Mouse (Mus musculus) hindbrain, embryonic 15.5 days (tissue): ENCODE data around the gene Soga1. TPM values are rescaled to one million over a fixed set of nuclear protein-coding genes. Genes with fewer than 3 reads are reported as not detected.
A peak's percentile ranks its signal among the peaks of the same experiment; 100 is the strongest.

Source experiments
- ATAC-seq: fragments of 200-750 bp; cut with Nextera tagmentation; 2 replicates; pipeline ENCODE4 v1.8.0; 2017; ENCODE audit warnings: low read depth, moderate number of reproducible peaks, moderate TSS enrichment; ENCODE audit not compliant: low FRiP score
- H3K27ac ChIP-seq: fragments of 300-500 bp; sonication (generic); replicated peaks from 2 replicates; pipeline ENCODE4 v1.5.1; 2015; ENCODE audit warnings: mild to moderate bottlenecking, inconsistent platforms
- H3K27me3 ChIP-seq: fragments of 300-500 bp; sonication (generic); 2 replicates; pipeline ENCODE4 v1.6.1; 2015; ENCODE audit warnings: control low read depth, inconsistent platforms
- H3K36me3 ChIP-seq: fragments of 300-500 bp; sonication (generic); 2 replicates; pipeline ENCODE4 v1.6.1; 2015; ENCODE audit warnings: control low read depth, inconsistent platforms
- H3K4me1 ChIP-seq: fragments of 300-500 bp; sonication (generic); replicated peaks from 2 replicates; pipeline ENCODE4 v1.6.1; 2015; ENCODE audit warnings: control low read depth, inconsistent platforms
- H3K4me2 ChIP-seq: fragments of 300-500 bp; sonication (generic); 2 replicates; pipeline ENCODE4 v1.6.1; 2015; ENCODE audit warnings: moderate library complexity, mild to moderate bottlenecking, inconsistent platforms
- H3K4me3 ChIP-seq: fragments of 300-500 bp; sonication (generic); 2 replicates; pipeline ENCODE4 v1.5.1; 2015; ENCODE audit warnings: mild to moderate bottlenecking, inconsistent platforms
- H3K9ac ChIP-seq: fragments of 300-500 bp; sonication (generic); 2 replicates; pipeline ENCODE4 v1.6.1; 2015; ENCODE audit warnings: inconsistent platforms
- H3K9me3 ChIP-seq: fragments of 300-500 bp; sonication (generic); 2 replicates; pipeline ENCODE4 v1.6.1; 2016; ENCODE audit warnings: control low read depth, inconsistent platforms
- WGBS: fragments of 180-500 bp; shearing (Covaris S2); methylation state at CpG from one replicate; pipeline ENCODE4 v1.1.7; 2015; 5-methylcytosine and 5-hydroxymethylcytosine counted together
- polyA plus RNA-seq: library from polyadenylated mRNA; unstranded; fragments of >200 nt; fragmentation: Nextera tagmentation; extraction: Ambion mirVana; gene quantifications from 2 replicates; pipeline ENCODE4 v1.2.1, GENCODE M21; 2015

Gene Soga1
- polyA plus RNA-seq, 1 experiment from 2014 or later = 5.2 TPM

GRCm38 (mm10) chr2:157069755-157070315 lies 9.2 kb downstream of the Soga1 start:
- H3K27me3 ChIP-seq = no peaks in the 10 kb centered on the region
- 0 out of 2 replicates have a peak, but pooled peaks cover 4% of the 10 kb centered on the region for H3K36me3 ChIP-seq
- ATAC-seq = no peak
- H3K4me1 ChIP-seq = peaks cover 95% of the 10 kb centered on the region
- H3K9ac ChIP-seq = 0 out of 2 replicates have a peak overlapping the region, but pooled peaks have one; percentile 14
- 40% methylated on average over 3 of the region's 3 CpGs for WGBS
- H3K27ac ChIP-seq = peak overlapping the region; percentile 71
- no peaks in the 10 kb centered on the region for H3K9me3 ChIP-seq
- no peak overlapping the region for H3K4me3 ChIP-seq
- H3K4me2 ChIP-seq = peak overlapping the region; percentile 30; the same call in 1 of the 2 replicates

DNA sequence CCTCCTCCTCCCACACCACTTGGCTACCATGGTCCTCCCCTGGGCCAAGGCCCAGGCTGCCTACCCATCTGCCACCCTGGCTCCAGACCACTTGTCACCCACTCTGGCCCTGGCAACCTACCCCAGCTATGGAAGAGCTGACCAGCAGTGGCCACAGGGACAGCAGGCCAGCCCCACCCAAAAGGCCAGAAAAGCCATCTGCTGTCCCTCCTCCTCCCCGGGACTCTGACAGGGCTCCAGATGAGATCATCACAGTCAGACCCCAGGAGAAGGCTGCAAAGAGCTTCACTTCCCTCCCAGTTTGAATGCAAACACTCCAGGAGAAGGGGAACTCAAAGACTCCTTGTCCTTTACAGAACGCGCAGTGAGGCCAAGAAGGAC lies 9.7 kb downstream of the Soga1 start:
- Histone ChIP-seq H3K36me3 (0 out of 2 replicates have a peak, but pooled peaks cover 4% of the 10 kb centered on the region), H3K4me2 (peak overlapping the region; percentile 30), H3K27me3 (no peaks in the 10 kb centered on the region), H3K27ac (peak overlapping the region; percentile 71), H3K4me1 (peaks cover 95% of the 10 kb centered on the region), H3K4me3 (no peak overlapping the region), H3K9ac (0 out of 2 replicates have a peak overlapping the region, but pooled peaks have one; percentile 3), H3K9me3 (no peaks in the 10 kb centered on the region)
- no peak for ATAC-seq
- WGBS = 33% methylated on average over 3 of the region's 3 CpGs

GRCm38 (mm10) chr2:157068701-157069354 lies 10.2 kb downstream of the Soga1 start:
- H3K4me2 ChIP-seq = peak overlapping the region; percentile 30
- no peak overlapping the region for H3K4me3 ChIP-seq
- H3K4me1 ChIP-seq = peaks cover 95% of the 10 kb centered on the region
- H3K9me3 ChIP-seq = no peaks in the 10 kb centered on the region
- WGBS = 54% methylated on average over 14 of the region's 14 CpGs
- peak overlapping the region; percentile 71 for H3K27ac ChIP-seq
- no peak for ATAC-seq
- H3K36me3 ChIP-seq = 0 out of 2 replicates have a peak, but pooled peaks cover 4% of the 10 kb centered on the region
- no peaks in the 10 kb centered on the region for H3K27me3 ChIP-seq
- H3K9ac ChIP-seq = no peak overlapping the region

DNA sequence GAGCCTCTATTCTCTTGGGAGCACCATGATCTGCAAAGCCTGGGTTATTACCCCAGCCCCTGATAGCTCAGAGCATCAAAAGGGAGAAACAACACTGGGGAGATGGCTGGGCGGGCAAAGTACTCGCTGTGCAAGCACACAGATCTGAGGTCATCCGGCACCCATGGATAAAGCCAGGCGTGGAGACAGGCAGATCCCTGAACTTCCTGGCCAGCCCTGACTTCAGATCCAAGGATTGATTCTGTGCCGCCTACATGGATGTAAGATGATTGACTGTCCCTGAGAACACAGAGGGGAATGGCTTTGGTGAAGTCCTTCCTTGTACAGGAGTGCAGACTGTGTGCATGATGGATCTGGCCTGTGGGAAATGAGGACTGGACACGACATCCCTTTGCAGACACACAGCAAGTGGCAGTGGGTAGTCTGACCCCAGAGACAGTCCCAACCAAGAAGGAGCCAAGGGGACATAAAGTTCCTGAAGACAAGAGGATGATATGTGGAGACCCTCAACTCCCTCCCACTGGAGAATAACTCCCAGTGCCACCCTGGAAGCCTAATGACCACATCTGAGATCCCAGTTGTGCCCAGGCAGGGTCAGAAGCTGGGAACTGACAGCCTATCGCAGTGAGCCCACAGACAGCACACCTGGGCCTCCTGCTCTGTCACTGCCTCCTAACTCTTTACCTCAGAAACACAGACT lies 12.2 kb downstream of the Soga1 start:
- no peak for ATAC-seq
- Histone ChIP-seq H3K4me2 (no peak overlapping the region), H3K36me3 (no peaks in the 10 kb centered on the region), H3K9me3 (no peaks in the 10 kb centered on the region), H3K4me3 (no peak overlapping the region), H3K4me1 (peaks cover 92% of the 10 kb centered on the region), H3K27me3 (no peaks in the 10 kb centered on the region), H3K9ac (no peak overlapping the region), H3K27ac (no peak overlapping the region)
- WGBS = 78% methylated on average over 7 of the region's 7 CpGs

GRCm38 (mm10) chr2:157065879-157066226 lies 13.2 kb downstream of the Soga1 start:
- no peak overlapping the region for H3K4me2 ChIP-seq
- peaks cover 82% of the 10 kb centered on the region for H3K4me1 ChIP-seq
- H3K27ac ChIP-seq = no peak overlapping the region
- H3K27me3 ChIP-seq = no peaks in the 10 kb centered on the region
- H3K9ac ChIP-seq = no peak overlapping the region
- H3K36me3 ChIP-seq = no peaks in the 10 kb centered on the region
- 71% methylated on average over 7 of the region's 7 CpGs for WGBS
- ATAC-seq = no peak
- H3K4me3 ChIP-seq = no peak overlapping the region
- no peaks in the 10 kb centered on the region for H3K9me3 ChIP-seq

DNA sequence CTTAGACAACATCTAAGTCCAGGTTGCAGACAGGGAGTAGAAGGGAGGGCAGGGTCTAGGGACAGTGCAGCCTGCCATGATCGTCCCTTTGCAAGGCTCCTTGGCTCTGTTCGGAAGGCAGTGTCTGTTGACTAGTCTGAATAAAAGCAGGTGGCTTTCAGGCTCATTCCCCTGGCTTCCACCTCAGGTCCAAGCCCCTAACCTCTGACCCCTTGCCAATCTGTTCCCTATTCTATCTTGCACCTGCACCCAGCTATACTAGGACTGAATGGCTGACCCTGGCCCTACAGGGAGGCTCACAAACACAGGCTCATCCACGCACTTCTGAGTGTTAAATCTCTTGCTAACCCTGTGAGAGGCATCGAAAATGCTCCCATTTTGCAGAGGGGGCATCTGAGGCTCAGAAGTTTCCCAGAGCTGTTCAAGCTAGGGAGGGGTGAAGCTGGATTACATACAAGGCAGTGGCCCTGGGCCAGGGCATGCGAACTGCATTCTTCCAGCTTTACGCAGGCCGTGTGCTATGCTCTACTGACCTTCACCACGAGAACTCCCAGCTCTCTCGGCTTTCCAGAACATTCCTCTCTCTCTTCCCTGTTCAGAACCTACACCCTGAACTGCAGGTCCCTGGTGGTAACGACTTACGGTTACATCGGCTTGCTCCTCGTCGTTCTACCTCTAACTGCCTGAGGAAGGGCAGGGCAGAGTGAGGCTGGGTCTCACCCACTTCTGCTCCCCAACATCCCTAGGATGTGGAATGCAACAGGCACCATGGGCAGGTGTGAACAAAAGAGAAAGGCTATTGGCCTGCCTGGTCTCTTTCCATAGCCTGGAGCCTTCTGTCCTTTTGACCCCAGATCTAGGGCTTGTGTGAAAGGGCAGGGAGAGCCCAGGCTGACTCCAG lies 13.8 kb downstream of the Soga1 start:
- 0 out of 2 replicates have a peak, but pooled peaks cover under 1% of the 10 kb centered on the region for H3K36me3 ChIP-seq
- no peak overlapping the region for H3K4me3 ChIP-seq
- no peak overlapping the region for H3K9ac ChIP-seq
- H3K4me1 ChIP-seq = peaks cover 76% of the 10 kb centered on the region
- ATAC-seq = no peak
- WGBS = 75% methylated on average over 14 of the region's 14 CpGs
- H3K27me3 ChIP-seq = no peaks in the 10 kb centered on the region
- H3K27ac ChIP-seq = no peak overlapping the region
- H3K4me2 ChIP-seq = no peak overlapping the region
- no peaks in the 10 kb centered on the region for H3K9me3 ChIP-seq

DNA sequence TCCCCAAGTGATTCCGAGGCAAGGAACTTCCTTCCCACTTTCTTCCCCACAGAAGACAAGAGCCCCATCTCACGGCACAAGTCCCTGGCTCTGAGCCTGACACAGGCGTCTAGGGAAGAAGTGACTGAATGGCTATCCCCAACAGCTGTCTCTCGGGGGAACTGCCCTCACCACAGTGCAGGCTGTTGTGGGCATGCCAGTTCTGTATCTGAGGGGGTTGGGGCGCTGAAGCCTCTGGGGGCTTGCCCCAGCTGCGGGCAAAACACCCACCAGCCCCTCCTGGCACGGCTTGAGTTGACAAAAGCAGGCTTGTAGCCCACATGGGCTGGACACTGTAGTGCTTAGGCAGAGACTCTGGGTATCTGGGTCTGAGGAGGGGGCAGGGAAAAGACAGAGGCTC lies 14.9 kb downstream of the Soga1 start:
- 38% methylated on average over 7 of the region's 7 CpGs for WGBS
- peaks cover 11% of the 10 kb centered on the region; the same call in 1 of the 2 replicates for H3K36me3 ChIP-seq
- H3K4me1 ChIP-seq = peaks cover 68% of the 10 kb centered on the region
- H3K27ac ChIP-seq = peak overlapping the region; percentile 1; the same call in 1 of the 2 replicates
- ATAC-seq = peak; percentile 57
- H3K9me3 ChIP-seq = no peaks in the 10 kb centered on the region
- no peak overlapping the region for H3K4me2 ChIP-seq
- H3K9ac ChIP-seq = no peak overlapping the region
- no peak overlapping the region for H3K4me3 ChIP-seq
- no peaks in the 10 kb centered on the region for H3K27me3 ChIP-seq

DNA sequence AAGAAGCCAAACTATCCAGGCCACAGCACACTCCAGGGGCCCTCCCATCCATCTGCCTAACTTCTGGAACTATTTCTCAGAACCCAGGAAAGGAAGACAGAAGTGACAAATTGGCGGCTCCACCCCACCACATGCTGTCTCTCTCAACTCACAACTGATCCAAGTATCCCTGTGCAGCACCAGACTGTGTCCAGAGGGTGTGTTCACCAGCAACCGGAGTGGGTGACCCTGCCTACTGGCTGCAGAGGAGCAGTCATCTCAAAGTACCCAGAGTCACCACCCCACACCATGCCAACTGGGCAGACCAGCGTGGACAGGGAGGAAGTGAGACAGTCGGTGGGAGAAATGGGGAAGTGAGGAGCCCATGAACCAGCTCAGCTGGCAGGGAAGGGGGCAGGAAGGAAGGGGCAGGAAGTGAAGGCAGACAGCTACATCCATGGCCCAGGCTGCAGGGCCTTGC lies 15.8 kb downstream of the Soga1 start:
- Histone ChIP-seq H3K9me3 (no peaks in the 10 kb centered on the region), H3K9ac (no peak overlapping the region), H3K4me3 (no peak overlapping the region), H3K27ac (peak overlapping the region; percentile 39), H3K4me1 (peaks cover 69% of the 10 kb centered on the region), H3K27me3 (no peaks in the 10 kb centered on the region), H3K4me2 (no peak overlapping the region), H3K36me3 (peaks cover 13% of the 10 kb centered on the region; the same call in 1 of the 2 replicates)
- 65% methylated on average over 4 of the region's 4 CpGs for WGBS
- no peak for ATAC-seq

DNA sequence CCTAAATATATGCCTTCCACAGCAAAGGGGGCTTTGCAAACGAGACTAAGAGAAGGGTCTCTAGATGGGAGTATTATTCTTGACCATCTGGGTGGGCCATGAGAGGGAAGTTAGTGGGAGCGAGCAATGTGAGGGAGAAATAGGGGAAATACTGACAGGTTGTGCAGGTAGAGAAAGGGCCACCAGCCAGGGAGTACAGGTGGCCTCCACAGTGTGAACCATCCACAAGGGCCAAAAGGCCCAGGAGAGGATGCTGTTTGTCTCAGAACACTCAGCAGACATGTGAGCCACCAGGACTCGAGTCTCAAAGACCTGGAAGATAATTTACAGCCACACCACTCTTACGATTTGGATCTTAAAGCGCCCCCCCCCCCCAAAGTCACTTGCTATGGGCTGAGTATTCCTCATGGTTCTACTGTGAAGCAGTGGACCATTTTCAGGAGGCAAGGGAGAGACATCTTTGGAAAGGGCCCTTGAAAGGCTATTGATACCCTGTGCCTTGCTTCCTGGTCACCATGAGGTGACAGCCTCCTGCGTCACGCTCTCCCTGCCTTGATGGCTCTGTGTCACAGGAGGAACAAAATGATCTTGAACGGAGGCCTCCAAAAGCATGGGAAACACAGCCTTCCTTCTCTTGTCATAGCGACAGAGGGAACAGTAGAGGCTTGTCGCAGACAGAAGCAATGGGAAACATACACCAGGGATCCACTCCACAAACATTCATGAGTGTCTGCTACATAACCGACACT lies 18.3 kb downstream of the Soga1 start:
- peaks cover 63% of the 10 kb centered on the region for H3K4me1 ChIP-seq
- H3K27ac ChIP-seq = no peak overlapping the region

DNA sequence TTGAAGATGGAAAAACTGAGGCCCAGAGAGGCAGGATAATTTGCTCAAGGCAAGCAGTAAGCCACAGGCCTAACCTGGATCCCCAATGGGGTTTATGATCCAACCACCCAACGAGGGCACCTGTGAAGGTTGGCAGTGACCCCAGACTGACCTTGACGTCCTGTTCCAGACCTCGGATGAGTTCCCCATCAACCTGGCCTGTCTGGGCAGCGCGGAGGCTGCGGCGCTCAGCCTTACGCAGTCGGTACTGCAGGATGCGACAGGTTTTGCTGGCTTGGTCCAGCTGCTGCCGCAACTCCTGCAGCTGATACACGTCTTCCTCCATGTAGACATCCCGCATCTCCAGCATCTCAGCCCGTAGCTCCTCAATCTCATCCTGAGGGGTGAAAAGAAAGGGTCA lies 19.0 kb downstream of the Soga1 start:
- H3K4me1 ChIP-seq = peaks cover 63% of the 10 kb centered on the region
- no peak overlapping the region for H3K27ac ChIP-seq
- no peaks in the 10 kb centered on the region for H3K27me3 ChIP-seq
- no peak overlapping the region for H3K4me2 ChIP-seq
- H3K9me3 ChIP-seq = no peaks in the 10 kb centered on the region
- no peak overlapping the region for H3K9ac ChIP-seq
- ATAC-seq = no peak
- H3K4me3 ChIP-seq = no peak overlapping the region
- 91% methylated on average over 14 of the region's 14 CpGs for WGBS
- H3K36me3 ChIP-seq = peaks cover 21% of the 10 kb centered on the region; the same call in 1 of the 2 replicates

More for the DNA sequence above, 18.3 kb downstream of the Soga1 start:
- Histone ChIP-seq H3K4me3 (no peak overlapping the region), H3K4me2 (no peak overlapping the region), H3K36me3 (peaks cover 18% of the 10 kb centered on the region; the same call in 1 of the 2 replicates), H3K27me3 (no peaks in the 10 kb centered on the region), H3K9me3 (no peaks in the 10 kb centered on the region), H3K9ac (no peak overlapping the region)
- WGBS = 86% methylated on average over 11 of the region's 11 CpGs
- no peak for ATAC-seq

DNA sequence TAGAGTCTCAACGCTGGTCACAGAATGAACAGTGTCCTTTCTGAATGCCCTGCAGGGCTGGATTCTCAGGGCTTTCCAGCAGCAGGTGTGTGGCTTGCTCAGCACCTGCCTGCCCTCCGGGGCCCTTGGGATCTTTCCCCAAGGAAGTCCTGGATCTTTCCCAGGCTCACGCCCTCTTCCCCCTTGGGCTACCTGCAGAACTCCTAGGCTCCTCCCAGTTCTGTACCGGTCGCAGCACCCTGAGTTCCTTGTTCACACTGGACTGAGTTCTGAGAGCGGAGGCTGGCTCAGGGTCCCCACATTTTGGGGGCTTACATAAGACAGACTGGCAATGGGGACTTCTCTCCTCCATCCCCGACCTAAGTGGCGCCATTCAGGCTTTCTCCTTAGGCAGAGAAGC lies 19.9 kb downstream of the Soga1 start:
- H3K27me3 ChIP-seq = no peaks in the 10 kb centered on the region
- peaks cover 61% of the 10 kb centered on the region for H3K4me1 ChIP-seq
- H3K9ac ChIP-seq = no peak overlapping the region
- H3K27ac ChIP-seq = peak overlapping the region; percentile 80
- H3K4me2 ChIP-seq = no peak overlapping the region
- WGBS = 59% methylated on average over 8 of the region's 8 CpGs
- no peaks in the 10 kb centered on the region for H3K9me3 ChIP-seq
- H3K36me3 ChIP-seq = peaks cover 22% of the 10 kb centered on the region; the same call in 1 of the 2 replicates
- H3K4me3 ChIP-seq = no peak overlapping the region
- no peak for ATAC-seq
